Mouse (Mus musculus) Patski (cell line): ENCODE results near the gene Zfp462. TPM values are rescaled to one million over a fixed set of nuclear protein-coding genes. Genes with fewer than 3 reads are reported as not detected.

Experiments
- ATAC-seq: fragments of 100-300 bp; one replicate; pipeline ENCODE4 v1.8.0; 2021
- CTCF ChIA-PET: fragments of 350-600 bp; sonication (Branson Sonifier 250); formaldehyde crosslinking; loops from one replicate; lab custom pipeline; 2022; ENCODE audit warnings: inconsistent platforms; lab: Charles Lee
- POLR2A ChIA-PET: fragments of 350-600 bp; sonication (Branson Sonifier 250); formaldehyde crosslinking; loops from one replicate; lab custom pipeline; 2022; ENCODE audit warnings: antibody characterized with exemption, inconsistent platforms; lab: Charles Lee
- DNase-seq: peaks from one replicate; pipeline ENCODE4 v3.0.0-alpha.2; 2011; ENCODE audit warnings: low read depth, low spot score
- H3K27me3 ChIP-seq: fragments of 371-371 bp; one replicate; pipeline ENCODE4 v1.5.1; 2021
- CTCF ChIP-seq: fragments of 100-300 bp; IDR thresholded peaks from one replicate; pipeline ENCODE4 v1.5.1; 2021
- in situ Hi-C: fragments of 300-500 bp; cut with MboI; formaldehyde crosslinking; loops from 3 replicates; pipeline ENCODE4 v1.11.1; 2018; ENCODE audit warnings: low pct_unique_long_range_greater_than_20kb, mixed read lengths
- polyA plus RNA-seq: library from polyadenylated mRNA; unstranded; gene quantifications from one replicate; pipeline ENCODE4 v1.2.3, GENCODE M21; 2021

Gene Zfp462
- polyA plus RNA-seq, 1 experiment from 2014 or later = 22.6 TPM

GRCm38 (mm10) chr4:54932668-54933067 lies 12.2 kb upstream of the Zfp462 start:
- ATAC-seq (no peak), DNase-seq (no peak)
- TF ChIP-seq CTCF = no peak
- in situ Hi-C loops = no loop called here
- no peaks in the 10 kb centered on the region for H3K27me3 ChIP-seq
- POLR2A ChIA-PET = no interaction called here
- CTCF ChIA-PET = interaction anchor here (1.0 kb wide), 1 partner anchor 17 kb away, joined by 3 read pairs; no protein-coding TSS in a partner anchor

GRCm38 (mm10) chr4:54937161-54937560 lies 7.7 kb upstream of the Zfp462 start:
- ATAC-seq (no peak), DNase-seq (no peak)
- no peak for TF ChIP-seq CTCF
- no peaks in the 10 kb centered on the region for H3K27me3 ChIP-seq
- ChIA-PET CTCF (interaction anchor here (1.2 to 1.4 kb wide), 2 partner anchors 16 to 200 kb away, joined by 3 to 4 read pairs; no protein-coding TSS in a partner anchor), POLR2A (no interaction called here)
- in situ Hi-C loops = no loop called here

GRCm38 (mm10) chr4:54945603-54946445 lies 976 bp downstream of the Zfp462 start:
- H3K27me3 ChIP-seq = no peaks in the 10 kb centered on the region
- ATAC-seq (no peak), DNase-seq (no peak)
- TF ChIP-seq CTCF = no peak
- ChIA-PET CTCF (no interaction called here), POLR2A (interaction anchor here (0.6 to 1.4 kb wide), 2 partner anchors 60 to 719 kb away, joined by 3 read pairs; no protein-coding TSS in a partner anchor)
- in situ Hi-C loops = loop anchor here (5.0 to 10.0 kb wide), 2 partner anchors 296 to 1011 kb away; no protein-coding TSS in a partner anchor

- POLR2A ChIA-PET = interaction anchor here (0.6 kb wide), 1 partner anchor 720 kb away, joined by 3 read pairs; no protein-coding TSS in a partner anchor
- H3K27me3 ChIP-seq = no peaks in the 10 kb centered on the region
- no peak for TF ChIP-seq CTCF
- in situ Hi-C loops = loop anchor here (5.0 to 10.0 kb wide), 2 partner anchors 296 to 1012 kb away; no protein-coding TSS in a partner anchor
- DNase-seq (no peak), ATAC-seq (no peak)
- CTCF ChIA-PET = interaction anchor here (1.3 kb wide), 1 partner anchor 1015 kb away, joined by 3 read pairs; no protein-coding TSS in a partner anchor
Observed at GRCm38 (mm10) chr4:54946662-54947055, 1.8 kb downstream of the Zfp462 start.

- in situ Hi-C loops = loop anchor here (5.0 to 10.0 kb wide), 2 partner anchors 295 to 1013 kb away; no protein-coding TSS in a partner anchor
- POLR2A ChIA-PET = interaction anchor here (0.6 to 0.8 kb wide), 7 partner anchors 77 to 997 kb away, joined by 3 to 6 read pairs (median 3); no protein-coding TSS in a partner anchor
- no peaks in the 10 kb centered on the region for H3K27me3 ChIP-seq
- DNase-seq = no peak
- peak; percentile 54 for TF ChIP-seq CTCF
- CTCF ChIA-PET = interaction anchor here (0.6 to 1.3 kb wide), 3 partner anchors 592 to 1016 kb away, joined by 3 read pairs; no protein-coding TSS in a partner anchor
- peak; percentile 10 for ATAC-seq
Observed at GRCm38 (mm10) chr4:54947056-54947990, 2.5 kb downstream of the Zfp462 start.

- no peak for ATAC-seq
Observed at GRCm38 (mm10) chr4:54947991-54948615, 3.3 kb downstream of the Zfp462 start.

GRCm38 (mm10) chr4:54948616-54949560 lies 4.0 kb downstream of the Zfp462 start:
- H3K27me3 ChIP-seq = no peaks in the 10 kb centered on the region
- TF ChIP-seq CTCF = peak; percentile 21
- ATAC-seq (no peak), DNase-seq (no peak)
- CTCF ChIA-PET = interaction anchor here (0.9 to 1.3 kb wide), 3 partner anchors 524 to 1017 kb away, joined by 3 read pairs; no protein-coding TSS in a partner anchor
- POLR2A ChIA-PET = interaction anchor here (0.6 to 1.1 kb wide), 11 partner anchors 24 to 1744 kb away, joined by 3 to 6 read pairs (median 3); no protein-coding TSS in a partner anchor
- in situ Hi-C loops = loop anchor here (5.0 to 10.0 kb wide), 2 partner anchors 293 to 1014 kb away; no protein-coding TSS in a partner anchor

More at GRCm38 (mm10) chr4:54947991-54948615, 3.3 kb downstream of the Zfp462 start:
- POLR2A ChIA-PET = interaction anchor here (0.6 to 0.7 kb wide), 7 partner anchors 25 to 381 kb away, joined by 3 to 5 read pairs (median 3); no protein-coding TSS in a partner anchor
- in situ Hi-C loops = loop anchor here (5.0 to 10.0 kb wide), 2 partner anchors 294 to 1013 kb away; no protein-coding TSS in a partner anchor
- CTCF ChIA-PET = interaction anchor here (1.3 kb wide), 1 partner anchor 1016 kb away, joined by 3 read pairs; no protein-coding TSS in a partner anchor
- H3K27me3 ChIP-seq = no peaks in the 10 kb centered on the region
- TF ChIP-seq CTCF = no peak
- DNase-seq = no peak

GRCm38 (mm10) chr4:54949561-54949940 lies 4.7 kb downstream of the Zfp462 start:
- CTCF ChIA-PET = interaction anchor here (0.9 to 1.3 kb wide), 2 partner anchors 525 to 1017 kb away, joined by 3 read pairs; no protein-coding TSS in a partner anchor
- TF ChIP-seq CTCF = no peak
- POLR2A ChIA-PET = interaction anchor here (0.6 to 1.1 kb wide), 7 partner anchors 54 to 1743 kb away, joined by 3 to 6 read pairs (median 3); no protein-coding TSS in a partner anchor
- DNase-seq = no peak
- no peaks in the 10 kb centered on the region for H3K27me3 ChIP-seq
- in situ Hi-C loops = loop anchor here (5.0 to 10.0 kb wide), 2 partner anchors 293 to 1015 kb away; no protein-coding TSS in a partner anchor
- no peak for ATAC-seq
